Mouse (Mus musculus) thymus, postnatal 4 days (tissue): ENCODE results near the gene Ccdc127.

Experiments
- DNase-seq: peaks from one replicate; pipeline ENCODE4 v3.0.0; 2021

Gene Ccdc127

GRCm38 (mm10) chr13:74349566-74350434 is at the start of gene Ccdc127, which contains the start of gene Sdha:
Ccdc127 (plus strand) TSS chr13:74350309.
Sdha (minus strand) TSS chr13:74350280.
- DNase-seq, result peak; percentile 98

GRCm38 (mm10) chr13:74300925-74301606 is 49.0 kb upstream of the Ccdc127 start:
- DNase-seq, result peak; percentile 73

GRCm38 (mm10) chr13:74301607-74301984 is 48.5 kb upstream of the Ccdc127 start:
- no peak for DNase-seq

- DNase-seq, result peak; percentile 37
Observed at GRCm38 (mm10) chr13:74302050-74303037, 47.8 kb upstream of the Ccdc127 start.

- no peak for DNase-seq
Observed at GRCm38 (mm10) chr13:74305380-74305779, 44.7 kb upstream of the Ccdc127 start.

- no peak for DNase-seq
Observed at GRCm38 (mm10) chr13:74305780-74306179, 44.3 kb upstream of the Ccdc127 start.

GRCm38 (mm10) chr13:74314616-74315015 is 35.5 kb upstream of the Ccdc127 start:
- DNase-seq, result no peak

- no peak for DNase-seq
Observed at GRCm38 (mm10) chr13:74316386-74316785, 33.7 kb upstream of the Ccdc127 start.

GRCm38 (mm10) chr13:74316789-74317169 is 33.3 kb upstream of the Ccdc127 start:
- no peak for DNase-seq

- DNase-seq, result peak; percentile 88
Observed at GRCm38 (mm10) chr13:74317170-74317849, 32.8 kb upstream of the Ccdc127 start, which contains the start of gene Pdcd6. Pdcd6 (minus strand) TSS chr13:74317580.

- DNase-seq, result no peak
Observed at GRCm38 (mm10) chr13:74329321-74329720, 20.8 kb upstream of the Ccdc127 start.

GRCm38 (mm10) chr13:74341036-74341435 is 9.1 kb upstream of the Ccdc127 start:
- peak; percentile 64 for DNase-seq

GRCm38 (mm10) chr13:74350435-74350906 is 362 bp downstream of the Ccdc127 start:
- peak; percentile 41 for DNase-seq

- no peak for DNase-seq
Observed at GRCm38 (mm10) chr13:74356491-74356890, 6.4 kb downstream of the Ccdc127 start.

- no peak for DNase-seq
Observed at GRCm38 (mm10) chr13:74362218-74362617, 12.1 kb downstream of the Ccdc127 start.

- no peak for DNase-seq
Observed at GRCm38 (mm10) chr13:74363176-74363858, 13.2 kb downstream of the Ccdc127 start.

GRCm38 (mm10) chr13:74363859-74364235 is 13.7 kb downstream of the Ccdc127 start, which contains the start of gene Lrrc14b:
Lrrc14b (minus strand) TSS chr13:74364005.
- no peak for DNase-seq

GRCm38 (mm10) chr13:74381533-74382276 is 31.6 kb downstream of the Ccdc127 start:
- DNase-seq, result no peak

GRCm38 (mm10) chr13:74382289-74382688 is 32.2 kb downstream of the Ccdc127 start:
- no peak for DNase-seq

- DNase-seq, result no peak
Observed at GRCm38 (mm10) chr13:74389730-74390129, 39.6 kb downstream of the Ccdc127 start.
